Mouse (Mus musculus): ENCODE results near the gene Procr. TPM values are rescaled to one million over a fixed set of nuclear protein-coding genes. Genes with fewer than 3 reads are reported as not detected.

Gene Procr
- polyA plus RNA-seq, 1 experiment from 2014 or later = 20.4 TPM

DNA sequence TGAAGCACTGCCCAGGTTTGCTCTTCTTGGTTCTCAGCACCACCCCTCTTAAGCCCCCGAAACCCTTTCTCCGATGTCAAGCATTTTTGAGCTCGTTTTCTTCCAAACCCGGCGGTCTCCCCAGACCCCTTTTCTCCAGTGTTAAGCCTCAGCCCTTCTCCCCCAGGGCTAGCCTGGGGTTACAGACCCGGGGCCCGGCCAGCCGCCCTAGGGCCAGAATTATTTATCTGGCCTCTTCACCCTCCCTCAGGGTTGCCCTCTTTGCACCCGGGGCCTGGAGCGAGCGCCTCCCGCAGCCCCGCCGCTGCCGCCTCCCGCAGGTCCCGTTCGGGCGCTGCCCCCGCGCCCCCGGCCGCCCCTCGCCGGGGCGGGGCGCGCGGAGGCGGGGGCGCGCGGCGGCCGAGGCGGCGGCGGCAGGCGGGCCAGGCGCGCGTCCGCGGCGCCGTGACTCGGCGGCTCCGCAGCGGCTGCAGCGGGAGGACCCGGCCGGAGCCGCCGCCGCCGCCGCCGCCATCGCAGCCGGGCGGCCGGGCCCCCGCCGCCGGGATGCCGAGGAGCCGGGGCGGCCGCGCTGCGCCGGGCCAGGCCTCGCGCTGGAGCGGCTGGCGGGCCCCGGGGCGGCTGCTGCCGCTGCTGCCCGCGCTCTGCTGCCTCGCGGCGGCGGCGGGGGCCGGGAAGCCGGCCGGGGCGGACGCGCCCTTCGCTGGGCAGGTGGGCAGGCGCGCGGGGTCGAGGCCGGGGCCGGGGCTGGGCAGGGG, 24.2 kb downstream of the Procr start, which contains the start of gene Mmp24:
Mmp24 (plus strand) TSS at position 416 of the 758 bp plus-strand sequence.
- WGBS = 2% methylated on average over 74 of the region's 100 CpGs

GRCm38 (mm10) chr2:155775685-155776263, 24.9 kb downstream of the Procr start:
- ATAC-seq = peak; percentile 85
- peak overlapping the region; percentile 97 for H3K4me2 ChIP-seq (ENCODE audit: low read depth, low read length)
- peak overlapping the region; percentile 14; the same call in 1 of the 2 replicates for H3K9ac ChIP-seq (ENCODE audit: low read depth, low read length)
- no peaks in the 10 kb centered on the region for H3K9me3 ChIP-seq (ENCODE audit: control insufficient read depth, low read length)
- peak overlapping the region; percentile 62 for H3K4me3 ChIP-seq (ENCODE audit: low read length)
- no peaks in the 10 kb centered on the region for H3K36me3 ChIP-seq (ENCODE audit: control insufficient read depth, insufficient read depth, low read length)
- H3K27me3 ChIP-seq (replicated peaks; ENCODE audit: control insufficient read depth, insufficient read depth, low read length) = peaks cover 36% of the 10 kb centered on the region; the same call in 1 of the 2 replicates
- 0 out of 2 replicates have a peak, but pooled peaks cover 5% of the 10 kb centered on the region for H3K4me1 ChIP-seq (ENCODE audit: control insufficient read depth, insufficient read depth, low read length)
- WGBS = 2% methylated on average over 43 of the region's 44 CpGs
- H3K27ac ChIP-seq (ENCODE audit: low read length) = no peak overlapping the region

More for the DNA sequence above, 24.2 kb downstream of the Procr start, which contains the start of gene Mmp24:
- peak; percentile 66 for ATAC-seq
- Histone ChIP-seq H3K4me1 (ENCODE audit: control insufficient read depth, insufficient read depth, low read length) (0 out of 2 replicates have a peak, but pooled peaks cover 5% of the 10 kb centered on the region), H3K4me3 (ENCODE audit: low read length) (peak within 1 kb of the TSS; percentile 62), H3K4me2 (ENCODE audit: low read depth, low read length) (peak within 1 kb of the TSS; percentile 97), H3K36me3 (ENCODE audit: control insufficient read depth, insufficient read depth, low read length) (no peaks in the 10 kb centered on the region), H3K9ac (ENCODE audit: low read depth, low read length) (peak within 1 kb of the TSS; percentile 14; the same call in 1 of the 2 replicates), H3K27ac (ENCODE audit: low read length) (no peak within 1 kb of the TSS), H3K27me3 (replicated peaks; ENCODE audit: control insufficient read depth, insufficient read depth, low read length) (peaks cover 36% of the 10 kb centered on the region; the same call in 1 of the 2 replicates), H3K9me3 (ENCODE audit: control insufficient read depth, low read length) (no peaks in the 10 kb centered on the region)

DNA sequence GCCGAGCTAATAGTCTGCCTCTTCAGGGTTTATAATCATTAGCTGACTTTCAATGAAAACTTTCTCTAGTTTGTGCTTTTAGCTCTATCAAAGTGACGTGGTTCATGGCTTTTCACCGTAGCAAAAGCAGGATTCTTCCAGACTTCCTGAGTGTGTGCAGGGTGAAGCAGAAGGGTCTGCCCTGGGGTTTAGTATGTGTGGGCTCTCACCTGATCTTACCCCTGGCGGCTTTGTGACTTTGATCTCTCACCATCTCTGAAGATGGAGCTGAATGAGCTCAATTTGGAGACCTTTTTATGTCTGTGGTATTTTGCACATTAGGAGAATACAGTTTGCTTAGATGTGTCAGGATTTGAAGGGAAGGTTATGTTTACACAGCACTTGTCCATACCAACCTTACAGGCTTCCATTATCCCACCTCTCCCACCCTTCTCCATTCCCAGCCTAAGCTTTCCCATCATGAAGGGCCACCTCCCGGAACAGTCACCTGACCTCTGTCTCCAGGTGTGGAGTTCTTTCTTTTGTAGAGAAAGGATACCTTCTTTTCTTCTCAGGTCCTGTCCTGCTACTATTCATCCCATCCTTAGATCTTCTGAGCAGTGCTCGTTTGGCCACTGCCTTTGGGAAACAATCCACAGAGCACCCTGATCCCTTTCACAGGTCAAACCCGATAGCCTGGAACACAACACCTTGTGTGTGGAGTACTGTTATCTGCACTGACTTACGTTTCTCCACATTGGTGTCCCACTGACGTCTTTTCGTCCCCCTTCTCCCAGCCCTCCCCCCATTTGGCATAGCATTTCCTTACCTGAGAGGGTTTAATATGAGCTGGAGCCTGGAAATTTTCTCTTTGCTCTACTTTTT, 26.1 kb downstream of the Procr start:
- Histone ChIP-seq H3K4me3 (ENCODE audit: low read length) (no peak overlapping the region), H3K27ac (ENCODE audit: low read length) (no peak overlapping the region), H3K4me2 (ENCODE audit: low read depth, low read length) (no peak overlapping the region), H3K4me1 (ENCODE audit: control insufficient read depth, insufficient read depth, low read length) (0 out of 2 replicates have a peak, but pooled peaks cover 5% of the 10 kb centered on the region), H3K36me3 (ENCODE audit: control insufficient read depth, insufficient read depth, low read length) (no peaks in the 10 kb centered on the region), H3K27me3 (replicated peaks; ENCODE audit: control insufficient read depth, insufficient read depth, low read length) (peaks cover 36% of the 10 kb centered on the region; the same call in 1 of the 2 replicates), H3K9ac (ENCODE audit: low read depth, low read length) (no peak overlapping the region), H3K9me3 (ENCODE audit: control insufficient read depth, low read length) (no peaks in the 10 kb centered on the region)
- whole genome bisulfite sequencing = 59% methylated on average over 10 of the region's 10 CpGs
- no peak for ATAC-seq

GRCm38 (mm10) chr2:155777688-155777985, 26.7 kb downstream of the Procr start:
- WGBS = 78% methylated on average over 4 of the region's 4 CpGs
- Histone ChIP-seq H3K27ac (ENCODE audit: low read length) (no peak overlapping the region), H3K9me3 (ENCODE audit: control insufficient read depth, low read length) (no peaks in the 10 kb centered on the region), H3K4me1 (ENCODE audit: control insufficient read depth, insufficient read depth, low read length) (0 out of 2 replicates have a peak, but pooled peaks cover 5% of the 10 kb centered on the region), H3K36me3 (ENCODE audit: control insufficient read depth, insufficient read depth, low read length) (no peaks in the 10 kb centered on the region), H3K4me3 (ENCODE audit: low read length) (no peak overlapping the region), H3K27me3 (replicated peaks; ENCODE audit: control insufficient read depth, insufficient read depth, low read length) (peaks cover 36% of the 10 kb centered on the region; the same call in 1 of the 2 replicates), H3K4me2 (ENCODE audit: low read depth, low read length) (no peak overlapping the region), H3K9ac (ENCODE audit: low read depth, low read length) (no peak overlapping the region)
- ATAC-seq = no peak

DNA sequence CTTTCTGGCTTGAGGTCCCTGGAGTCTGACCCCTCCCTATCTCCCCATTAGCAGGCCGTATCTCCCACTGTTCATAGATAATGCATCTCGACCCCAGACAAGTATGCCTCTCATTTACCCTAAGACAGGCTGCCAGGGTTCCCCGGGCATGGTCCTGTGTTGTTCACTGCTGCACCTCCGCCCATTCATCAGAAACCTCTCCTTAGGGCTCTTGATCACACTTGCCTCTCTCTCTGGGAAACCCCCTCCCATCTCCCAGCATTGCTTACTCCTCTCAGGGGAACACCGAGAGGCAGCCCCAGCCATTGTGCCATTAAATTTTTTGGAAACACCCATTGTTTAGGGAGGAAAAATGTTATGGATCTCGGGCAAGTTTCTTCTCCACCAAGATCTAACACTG, 27.1 kb downstream of the Procr start:
- no peaks in the 10 kb centered on the region for H3K36me3 ChIP-seq (ENCODE audit: control insufficient read depth, insufficient read depth, low read length)
- H3K27ac ChIP-seq (ENCODE audit: low read length) = no peak overlapping the region
- H3K4me1 ChIP-seq (ENCODE audit: control insufficient read depth, insufficient read depth, low read length) = 0 out of 2 replicates have a peak, but pooled peaks cover 5% of the 10 kb centered on the region
- no peak overlapping the region for H3K4me3 ChIP-seq (ENCODE audit: low read length)
- H3K9ac ChIP-seq (ENCODE audit: low read depth, low read length) = no peak overlapping the region
- H3K9me3 ChIP-seq (ENCODE audit: control insufficient read depth, low read length) = no peaks in the 10 kb centered on the region
- WGBS = 67% methylated on average over 6 of the region's 6 CpGs
- no peak overlapping the region for H3K4me2 ChIP-seq (ENCODE audit: low read depth, low read length)
- H3K27me3 ChIP-seq (replicated peaks; ENCODE audit: control insufficient read depth, insufficient read depth, low read length) = peaks cover 34% of the 10 kb centered on the region; the same call in 1 of the 2 replicates
- ATAC-seq = no peak

- 0 out of 2 replicates have a peak, but pooled peaks cover 5% of the 10 kb centered on the region for H3K4me1 ChIP-seq (ENCODE audit: control insufficient read depth, insufficient read depth, low read length)
- H3K36me3 ChIP-seq (ENCODE audit: control insufficient read depth, insufficient read depth, low read length) = no peaks in the 10 kb centered on the region
- H3K27ac ChIP-seq (ENCODE audit: low read length) = no peak overlapping the region
- no peak overlapping the region for H3K4me3 ChIP-seq (ENCODE audit: low read length)
- no peak overlapping the region for H3K4me2 ChIP-seq (ENCODE audit: low read depth, low read length)
- peaks cover 24% of the 10 kb centered on the region; the same call in 1 of the 2 replicates for H3K27me3 ChIP-seq (replicated peaks; ENCODE audit: control insufficient read depth, insufficient read depth, low read length)
- WGBS = 35% methylated on average over 7 of the region's 7 CpGs
- no peak overlapping the region for H3K9ac ChIP-seq (ENCODE audit: low read depth, low read length)
- no peak for ATAC-seq
- no peaks in the 10 kb centered on the region for H3K9me3 ChIP-seq (ENCODE audit: control insufficient read depth, low read length)
Measured at GRCm38 (mm10) chr2:155779066-155779465, 28.1 kb downstream of the Procr start.

DNA sequence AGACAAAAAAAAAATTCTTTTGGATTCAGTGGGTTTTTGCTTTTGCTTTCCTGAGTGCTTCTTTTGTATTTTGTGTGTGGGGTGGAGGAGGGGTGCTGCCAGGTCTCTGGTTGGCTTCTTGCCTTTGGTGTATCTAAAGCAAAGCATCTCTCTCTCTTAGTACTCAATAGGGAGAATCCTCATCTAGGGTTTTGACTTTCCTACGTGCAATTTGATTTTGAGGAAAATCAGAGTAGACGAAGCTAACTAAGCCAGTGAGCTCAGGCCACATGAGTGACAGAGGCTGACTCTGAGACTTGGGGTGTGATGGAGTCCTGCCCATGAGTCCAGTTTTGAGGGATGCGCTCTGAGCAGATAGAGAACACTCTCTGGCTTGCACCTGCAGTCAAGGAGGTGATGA, 28.6 kb downstream of the Procr start:
- H3K9me3 ChIP-seq (ENCODE audit: control insufficient read depth, low read length) = no peaks in the 10 kb centered on the region
- H3K27ac ChIP-seq (ENCODE audit: low read length) = no peak overlapping the region
- no peak overlapping the region for H3K4me3 ChIP-seq (ENCODE audit: low read length)
- 81% methylated on average over 3 of the region's 3 CpGs for whole genome bisulfite sequencing
- H3K4me1 ChIP-seq (ENCODE audit: control insufficient read depth, insufficient read depth, low read length) = 0 out of 2 replicates have a peak, but pooled peaks cover 5% of the 10 kb centered on the region
- H3K4me2 ChIP-seq (ENCODE audit: low read depth, low read length) = no peak overlapping the region
- H3K36me3 ChIP-seq (ENCODE audit: control insufficient read depth, insufficient read depth, low read length) = no peaks in the 10 kb centered on the region
- H3K27me3 ChIP-seq (replicated peaks; ENCODE audit: control insufficient read depth, insufficient read depth, low read length) = peaks cover 19% of the 10 kb centered on the region; the same call in 1 of the 2 replicates
- no peak overlapping the region for H3K9ac ChIP-seq (ENCODE audit: low read depth, low read length)
- ATAC-seq = no peak

GRCm38 (mm10) chr2:155784534-155784933, 33.6 kb downstream of the Procr start:
- WGBS = 80% methylated on average over 6 of the region's 6 CpGs
- no peak overlapping the region for H3K27ac ChIP-seq (ENCODE audit: low read length)
- no peaks in the 10 kb centered on the region for H3K36me3 ChIP-seq (ENCODE audit: control insufficient read depth, insufficient read depth, low read length)
- H3K4me1 ChIP-seq (ENCODE audit: control insufficient read depth, insufficient read depth, low read length) = no peaks in the 10 kb centered on the region
- H3K4me2 ChIP-seq (ENCODE audit: low read depth, low read length) = no peak overlapping the region
- H3K27me3 ChIP-seq (replicated peaks; ENCODE audit: control insufficient read depth, insufficient read depth, low read length) = no peaks in the 10 kb centered on the region
- no peak overlapping the region for H3K4me3 ChIP-seq (ENCODE audit: low read length)
- no peak for ATAC-seq
- H3K9ac ChIP-seq (ENCODE audit: low read depth, low read length) = no peak overlapping the region
- H3K9me3 ChIP-seq (ENCODE audit: control insufficient read depth, low read length) = no peaks in the 10 kb centered on the region

- Histone ChIP-seq H3K27ac (ENCODE audit: low read length) (no peak overlapping the region), H3K27me3 (replicated peaks; ENCODE audit: control insufficient read depth, insufficient read depth, low read length) (no peaks in the 10 kb centered on the region), H3K9ac (ENCODE audit: low read depth, low read length) (no peak overlapping the region), H3K4me3 (ENCODE audit: low read length) (no peak overlapping the region), H3K4me2 (ENCODE audit: low read depth, low read length) (no peak overlapping the region), H3K4me1 (ENCODE audit: control insufficient read depth, insufficient read depth, low read length) (no peaks in the 10 kb centered on the region), H3K9me3 (ENCODE audit: control insufficient read depth, low read length) (no peaks in the 10 kb centered on the region), H3K36me3 (ENCODE audit: control insufficient read depth, insufficient read depth, low read length) (no peaks in the 10 kb centered on the region)
- ATAC-seq = no peak
- 68% methylated on average over 5 of the region's 5 CpGs for WGBS
Measured at GRCm38 (mm10) chr2:155786905-155787304, 36.0 kb downstream of the Procr start.
